Mouse (Mus musculus) testis, postnatal 14 days (tissue): Measurements from ENCODE around the gene Ube2j1.

ENCODE experiments used
- DNase-seq: peaks from one replicate; pipeline ENCODE4 v3.0.0; 2021; ENCODE audit warnings: low spot score

Gene Ube2j1

GRCm38 (mm10) chr4:33018361-33018999 lies 12.7 kb upstream of the Ube2j1 start:
- peak; percentile 70 for DNase-seq

- DNase-seq = no peak
These were observed 6.8 kb upstream of the Ube2j1 start for GRCm38 (mm10) chr4:33024420-33024819.

DNA sequence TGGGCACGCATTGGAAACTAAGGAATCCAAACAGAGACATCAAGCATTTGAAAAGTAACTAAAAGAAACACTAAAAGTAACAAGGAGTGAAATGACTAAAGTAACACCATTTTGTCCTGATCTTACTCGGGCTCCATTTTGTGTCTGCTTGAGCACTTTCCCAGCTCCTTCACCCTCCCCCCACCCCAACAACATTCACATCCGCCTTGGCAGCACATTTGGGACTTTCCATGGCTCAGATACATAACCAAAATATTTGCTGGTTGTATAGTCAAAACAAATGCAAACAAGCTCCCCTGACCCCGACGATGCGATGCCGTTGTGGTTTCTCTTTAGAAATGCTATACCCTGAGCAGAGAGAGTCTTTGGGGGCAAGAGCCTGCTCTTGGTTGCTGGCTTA lies 2.1 kb upstream of the Ube2j1 start:
- no peak for DNase-seq

- DNase-seq = no peak
These were observed 687 bp upstream of the Ube2j1 start for GRCm38 (mm10) chr4:33030264-33031194.

DNA sequence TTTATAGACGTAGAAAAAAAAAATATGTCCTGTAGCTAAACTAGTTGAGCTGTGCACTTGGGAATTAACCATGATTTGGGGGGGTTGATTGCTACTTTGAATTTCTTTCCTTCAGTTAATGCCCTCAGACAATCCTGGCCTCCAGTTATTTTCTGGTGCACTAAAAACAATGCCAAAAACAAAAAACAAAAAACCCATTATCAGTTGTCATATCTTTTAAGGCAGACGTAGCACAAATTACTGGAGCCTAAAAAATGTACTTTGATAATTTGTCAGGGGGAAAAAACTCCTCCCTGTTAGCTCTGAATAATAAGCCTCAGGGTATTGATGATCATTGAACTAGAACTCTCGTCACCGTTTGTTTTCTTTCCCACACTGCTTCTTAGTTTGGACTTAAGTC lies 829 bp downstream of the Ube2j1 start:
- DNase-seq = no peak

- DNase-seq = no peak
These were observed 2.3 kb downstream of the Ube2j1 start for GRCm38 (mm10) chr4:33033515-33033914.

DNA sequence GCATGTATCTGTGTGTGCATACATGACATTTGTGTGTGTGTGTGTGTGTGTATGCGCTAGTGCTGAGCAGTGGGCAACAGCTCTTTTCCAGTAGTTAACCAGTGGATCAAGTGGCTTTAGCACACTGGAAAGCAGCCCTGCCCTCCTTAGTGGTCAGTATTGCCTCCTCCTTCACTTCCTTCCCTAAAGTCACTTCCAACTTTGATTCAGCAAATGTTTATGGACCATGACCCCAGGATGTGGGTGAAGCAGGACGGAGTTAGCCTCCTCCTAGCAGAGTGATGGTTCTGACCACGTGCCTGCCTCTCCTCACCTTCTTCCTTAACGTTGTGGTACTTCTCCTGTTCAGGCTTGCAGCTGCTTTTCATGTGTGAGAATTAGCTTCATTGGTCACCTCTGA lies 8.6 kb downstream of the Ube2j1 start:
- DNase-seq = no peak

GRCm38 (mm10) chr4:33049601-33050000 lies 18.4 kb downstream of the Ube2j1 start:
- DNase-seq = no peak

DNA sequence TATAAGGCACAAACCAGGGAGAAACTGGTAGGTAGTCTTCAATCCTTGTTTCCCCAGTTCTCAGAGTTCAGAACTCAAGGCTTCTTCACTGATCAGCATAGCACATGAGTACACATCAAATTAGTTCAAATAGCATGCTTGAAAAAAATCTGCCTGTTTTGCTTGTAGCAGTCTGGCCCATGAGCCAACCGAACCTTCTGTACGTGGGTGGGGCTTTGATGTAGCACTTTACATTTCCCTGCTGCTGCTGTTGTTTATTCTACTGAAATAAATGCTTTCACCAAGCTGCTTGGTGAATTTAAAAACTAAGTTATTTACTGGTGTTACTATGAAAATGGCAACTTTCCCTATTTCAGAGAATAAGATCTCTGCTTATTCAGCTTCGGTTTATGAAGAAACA lies 20.8 kb downstream of the Ube2j1 start:
- DNase-seq = no peak

GRCm38 (mm10) chr4:33052650-33053049 lies 21.4 kb downstream of the Ube2j1 start:
- DNase-seq = peak; percentile 51

DNA sequence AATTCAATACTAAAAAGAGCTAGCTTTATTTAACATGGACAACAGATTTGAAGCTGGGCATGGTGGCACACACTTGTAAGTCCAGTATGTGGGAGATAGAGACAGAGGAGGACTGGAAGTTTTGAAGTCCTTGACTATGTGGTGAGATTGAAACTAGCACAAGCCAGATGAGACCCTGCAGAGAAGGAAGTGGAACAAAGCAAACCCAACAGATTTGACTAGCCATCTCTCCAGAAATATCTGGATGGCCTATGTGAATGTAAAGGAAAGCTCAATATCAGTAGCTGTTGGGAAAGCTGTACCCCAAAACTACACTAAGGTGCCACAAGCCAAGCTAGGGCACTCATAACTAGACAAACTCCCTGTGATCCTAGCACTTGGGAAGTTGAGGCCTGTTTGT lies 23.2 kb downstream of the Ube2j1 start:
- no peak for DNase-seq

DNA sequence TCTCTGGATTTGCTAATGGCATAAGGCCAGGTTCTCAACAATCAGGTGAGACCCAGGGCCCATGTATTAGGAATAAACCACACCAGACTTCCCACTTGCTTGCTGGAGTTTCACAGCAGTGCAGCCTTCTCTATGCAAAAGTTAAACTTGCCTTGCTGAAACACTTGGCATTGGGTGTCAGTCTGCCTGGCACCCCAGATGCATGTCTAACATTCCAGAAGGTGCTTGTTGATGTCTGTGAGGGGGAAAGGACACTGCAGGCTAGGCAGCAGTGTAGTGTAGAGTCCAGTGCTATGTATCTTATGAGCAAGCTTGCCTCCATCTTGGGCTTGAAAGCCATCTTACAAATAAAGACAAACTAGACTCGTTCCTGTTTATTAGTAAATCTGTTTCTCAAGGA lies 25.1 kb downstream of the Ube2j1 start:
- DNase-seq = no peak

GRCm38 (mm10) chr4:33057890-33058687 lies 26.9 kb downstream of the Ube2j1 start:
- peak; percentile 78 for DNase-seq

- DNase-seq = no peak
These were observed 29.9 kb downstream of the Ube2j1 start for GRCm38 (mm10) chr4:33061158-33061557.

DNA sequence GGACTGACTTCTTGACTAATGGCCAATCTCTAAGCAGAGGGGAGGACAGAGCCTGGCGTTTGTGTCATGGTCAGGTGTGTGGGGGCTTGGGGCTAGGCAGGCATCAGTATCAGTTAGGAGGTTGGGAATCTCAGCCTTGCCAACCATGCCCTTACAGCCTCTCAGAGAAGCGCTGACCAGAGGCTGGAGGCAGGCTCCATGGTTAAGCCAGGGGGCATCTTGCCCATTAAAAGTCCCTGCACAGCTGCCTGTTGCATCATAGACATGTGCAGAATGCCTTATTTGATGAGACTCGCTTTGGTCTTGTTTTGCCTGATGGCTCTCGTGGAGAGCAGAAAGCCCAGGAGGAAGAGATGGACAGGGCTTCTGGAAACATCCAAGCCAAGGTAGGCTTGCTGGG lies 31.8 kb downstream of the Ube2j1 start, which contains the start of gene Gabrr2:
TSS of gene Gabrr2 (plus strand) at position 19 of the 400 bp plus-strand sequence.
- DNase-seq = no peak

GRCm38 (mm10) chr4:33064986-33065385 lies 33.8 kb downstream of the Ube2j1 start:
- DNase-seq = no peak

GRCm38 (mm10) chr4:33066223-33066960 lies 35.2 kb downstream of the Ube2j1 start:
- no peak for DNase-seq

DNA sequence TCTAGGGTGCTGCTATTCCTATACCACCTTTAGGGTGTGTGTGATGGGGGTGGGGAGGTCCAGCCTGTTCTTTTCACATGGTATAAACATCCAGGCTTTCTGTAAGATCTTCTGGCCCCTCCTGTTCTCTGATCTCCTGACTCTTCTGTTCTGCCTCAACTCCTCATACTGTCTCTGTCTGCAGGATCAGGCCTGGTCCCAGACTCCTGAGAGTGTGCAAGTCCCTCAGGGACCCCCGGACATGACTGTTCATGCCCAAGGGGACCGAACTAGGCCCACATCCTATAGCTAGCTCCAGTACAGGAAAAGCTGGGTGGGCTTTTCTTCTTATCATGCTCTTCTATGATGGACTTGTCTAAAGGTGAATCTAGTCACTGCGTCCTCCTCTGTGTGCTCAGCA lies 36.1 kb downstream of the Ube2j1 start:
- no peak for DNase-seq

GRCm38 (mm10) chr4:33067826-33068225 lies 36.6 kb downstream of the Ube2j1 start:
- DNase-seq = no peak

GRCm38 (mm10) chr4:33068894-33069293 lies 37.7 kb downstream of the Ube2j1 start:
- DNase-seq = no peak

- DNase-seq = no peak
These were observed 39.1 kb downstream of the Ube2j1 start for GRCm38 (mm10) chr4:33070326-33070725.

DNA sequence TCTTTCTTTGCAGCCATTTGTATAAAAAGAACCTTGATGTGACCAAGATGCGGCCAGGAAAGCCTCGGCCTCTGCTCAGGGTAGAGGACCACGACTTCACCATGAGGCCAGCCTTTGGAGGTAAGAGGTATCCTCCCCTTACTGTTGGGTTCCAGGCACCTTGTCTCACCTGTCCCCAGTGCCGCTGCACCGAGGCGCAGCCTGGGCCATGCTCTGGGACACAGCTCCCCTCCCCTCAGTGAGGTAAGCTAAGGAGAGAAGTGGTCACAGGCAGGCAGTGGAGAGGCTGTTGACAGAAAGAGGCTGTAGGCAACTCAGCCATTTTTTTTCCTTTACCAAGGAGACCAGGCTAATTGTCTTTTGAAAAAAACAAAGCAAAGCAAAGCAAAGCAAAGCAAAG lies 40.1 kb downstream of the Ube2j1 start:
- DNase-seq = no peak
